Mouse (Mus musculus) CD8-positive naive resting alpha-beta T cell, adult 2 months (primary cell): ENCODE data around the gene Ap2a2.
"Not testable (repeated sequence)": the region's sequence is repeated elsewhere in the genome, so short reads cannot be mapped to it uniquely, and the experiment has no call there.

ENCODE experiments used
- DNase-seq, 2 experiments: peaks; one replicate each; pipeline ENCODE4 v3.0.0; 2022; ENCODE audit warnings: low read depth in 2 of 2, low spot score in 2 of 2

The Ap2a2 gene

GRCm38 (mm10) chr7:141652191-141652590, 90.2 kb downstream of the Ap2a2 start:
- no peak for DNase-seq

DNA sequence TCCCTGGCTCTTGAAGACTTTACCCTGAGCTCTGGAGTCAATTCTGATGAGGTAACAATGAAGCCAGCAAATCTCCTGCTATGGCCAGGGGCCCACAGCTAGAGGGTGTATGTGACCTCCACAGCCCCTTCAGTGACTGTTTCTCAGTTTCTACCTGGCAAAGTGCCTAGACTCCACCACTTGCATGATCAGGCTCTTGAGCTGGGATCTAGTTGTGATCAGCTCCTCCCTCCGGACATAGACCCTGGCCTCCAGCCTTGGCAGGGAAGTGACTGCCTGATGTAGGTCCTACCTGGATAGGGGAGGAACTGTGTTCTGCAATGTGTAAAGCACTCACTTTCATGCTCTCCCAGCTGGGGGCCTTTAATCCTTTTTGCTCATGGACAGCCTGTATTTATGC, 98.4 kb downstream of the Ap2a2 start:
- DNase-seq: no peak

DNA sequence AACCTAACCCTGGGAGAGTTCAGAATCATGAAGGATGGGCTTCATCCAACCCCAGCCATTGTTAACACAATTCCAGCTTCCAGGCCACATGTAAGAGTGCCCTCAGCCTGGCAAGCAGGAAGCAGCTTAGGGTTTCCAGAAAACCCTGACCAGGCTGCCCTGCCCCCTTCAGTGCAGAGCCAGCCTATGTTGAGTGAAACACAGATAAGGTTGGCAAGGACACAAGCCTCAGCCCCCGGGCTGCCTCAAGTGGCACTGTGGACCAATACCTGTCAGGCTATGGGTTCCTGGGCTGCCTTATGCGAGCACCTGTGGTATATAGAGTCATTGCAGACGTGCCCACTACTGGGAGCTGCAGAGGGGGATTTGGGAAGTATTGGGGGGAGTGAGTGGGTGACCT, 99.5 kb downstream of the Ap2a2 start:
- no peak for DNase-seq

- DNase-seq: no peak
Measured at GRCm38 (mm10) chr7:141662223-141662622, 100.2 kb downstream of the Ap2a2 start.

DNA sequence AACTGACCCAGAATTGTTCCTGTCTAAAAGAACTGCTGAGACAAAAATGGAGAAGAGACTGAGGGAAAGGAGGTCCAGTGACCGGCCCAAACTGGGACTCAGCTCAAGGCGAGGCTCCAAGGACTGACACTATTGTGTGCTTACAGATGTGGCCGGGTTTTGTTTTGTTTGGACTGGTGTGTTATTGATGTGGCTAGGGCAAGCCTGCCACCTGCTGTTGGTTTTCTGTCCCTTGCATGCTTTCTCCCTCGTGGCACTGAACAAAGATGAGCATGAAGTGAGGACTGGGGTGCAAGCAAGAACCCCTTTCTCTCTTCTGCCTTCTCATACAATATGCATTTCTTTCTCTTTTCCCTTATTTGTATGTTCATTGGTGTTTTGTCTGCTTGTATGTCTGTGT, 104.2 kb downstream of the Ap2a2 start:
- peak; percentile 10 to 29 for DNase-seq

- DNase-seq: not testable (repeated sequence)
Measured at GRCm38 (mm10) chr7:141669097-141669496, 107.1 kb downstream of the Ap2a2 start.

GRCm38 (mm10) chr7:141670999-141671398, 109.0 kb downstream of the Ap2a2 start:
- DNase-seq: peak in 1 of 2 experiments; percentile 8

DNA sequence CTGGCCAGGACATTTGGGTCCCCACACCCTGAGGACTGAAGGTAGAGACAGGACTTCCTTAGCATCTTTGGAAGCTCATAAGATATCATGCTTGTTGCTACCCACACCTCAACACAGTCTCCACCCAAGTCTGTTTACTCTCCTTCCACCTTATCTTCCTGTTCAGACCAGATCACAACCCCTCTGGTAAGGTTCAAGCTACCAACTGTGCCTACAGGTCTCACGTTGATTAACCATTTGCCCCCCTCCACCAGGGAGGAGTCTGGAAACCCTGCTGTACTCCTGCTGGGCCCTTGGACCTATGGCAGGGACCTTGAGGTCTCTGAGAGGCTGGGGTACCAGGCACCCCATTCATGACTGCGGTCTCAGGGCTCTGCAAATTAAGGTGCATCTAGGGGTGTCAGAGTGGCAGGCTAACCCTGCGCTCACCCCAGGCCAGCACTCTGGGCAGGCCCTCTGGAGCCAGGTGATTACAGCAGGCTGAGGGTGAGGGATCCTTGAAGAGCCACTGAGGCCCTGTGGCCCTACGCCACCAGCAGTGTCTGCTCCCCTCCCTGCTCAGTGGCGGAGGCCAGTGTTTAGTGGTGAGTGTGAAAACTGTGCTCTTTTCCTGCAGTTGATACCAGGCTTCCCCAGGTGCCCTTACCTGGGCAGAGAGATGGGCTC, 109.8 kb downstream of the Ap2a2 start:
- no peak for DNase-seq

- DNase-seq: no peak
Measured at GRCm38 (mm10) chr7:141678922-141679321, 116.9 kb downstream of the Ap2a2 start.
